Mouse (Mus musculus) neural tube, embryonic 11.5 days (tissue): ENCODE data around the gene Dpysl5. TPM values are rescaled to one million over a fixed set of nuclear protein-coding genes. Genes with fewer than 3 reads are reported as not detected.

ENCODE experiments used
- ATAC-seq: fragments of 200-750 bp; cut with Nextera tagmentation; 2 replicates; pipeline ENCODE4 v1.8.0; 2017; ENCODE audit warnings: moderate number of reproducible peaks, mild to moderate bottlenecking, moderate TSS enrichment, moderate library complexity; ENCODE audit not compliant: insufficient read depth, low FRiP score, low TSS enrichment
- DNase-seq: peaks from one replicate; pipeline ENCODE4 v3.0.0-alpha.2; 2015; ENCODE audit warnings: low spot score
- H3K27ac ChIP-seq: fragments of 300-500 bp; sonication (generic); 2 replicates; pipeline ENCODE4 v1.5.1; 2014; ENCODE audit warnings: low read depth, mild to moderate bottlenecking, low read length
- H3K27me3 ChIP-seq: fragments of 300-500 bp; sonication (generic); 2 replicates; pipeline ENCODE4 v1.6.1; 2014; ENCODE audit warnings: mild to moderate bottlenecking, low read length, mixed read lengths; ENCODE audit not compliant: control insufficient read depth, insufficient read depth
- H3K36me3 ChIP-seq: fragments of 300-500 bp; sonication (generic); 2 replicates; pipeline ENCODE4 v1.6.1; 2014; ENCODE audit warnings: mild to moderate bottlenecking, low read length, moderate library complexity, mixed read lengths; ENCODE audit not compliant: control insufficient read depth, insufficient read depth
- H3K4me1 ChIP-seq: fragments of 300-500 bp; sonication (generic); 2 replicates; pipeline ENCODE4 v1.6.1; 2014; ENCODE audit warnings: low read length, mixed read lengths; ENCODE audit not compliant: control insufficient read depth, insufficient read depth
- H3K4me2 ChIP-seq: fragments of 300-500 bp; sonication (generic); 2 replicates; pipeline ENCODE4 v1.6.1; 2014; ENCODE audit warnings: low read depth, mild to moderate bottlenecking, moderate library complexity
- H3K4me3 ChIP-seq: fragments of 300-500 bp; sonication (generic); 2 replicates; pipeline ENCODE4 v1.5.1; 2014; ENCODE audit warnings: low read depth, low read length
- H3K9ac ChIP-seq: fragments of 300-500 bp; sonication (generic); 2 replicates; pipeline ENCODE4 v1.6.1; 2014; ENCODE audit warnings: mild to moderate bottlenecking, low read length
- H3K9me3 ChIP-seq: fragments of 300-500 bp; sonication (generic); 2 replicates; pipeline ENCODE4 v1.6.1; 2016; ENCODE audit warnings: low read length; ENCODE audit not compliant: control insufficient read depth
- WGBS: fragments of 180-500 bp; shearing (Covaris S2); extraction: QIAGEN DNeasy Blood & Tissue Kit; methylation state at CpG from one replicate; pipeline ENCODE4 v1.1.7; 2014; 5-methylcytosine and 5-hydroxymethylcytosine counted together
- polyA plus RNA-seq: library from polyadenylated mRNA; unstranded; fragments of >200 nt; fragmentation: Nextera tagmentation; extraction: Ambion mirVana; gene quantifications from 2 replicates; pipeline ENCODE4 v1.2.1, GENCODE M21; 2014

Dpysl5 gene
- polyA plus RNA-seq, 1 experiment from 2014 or later = 104 TPM

DNA sequence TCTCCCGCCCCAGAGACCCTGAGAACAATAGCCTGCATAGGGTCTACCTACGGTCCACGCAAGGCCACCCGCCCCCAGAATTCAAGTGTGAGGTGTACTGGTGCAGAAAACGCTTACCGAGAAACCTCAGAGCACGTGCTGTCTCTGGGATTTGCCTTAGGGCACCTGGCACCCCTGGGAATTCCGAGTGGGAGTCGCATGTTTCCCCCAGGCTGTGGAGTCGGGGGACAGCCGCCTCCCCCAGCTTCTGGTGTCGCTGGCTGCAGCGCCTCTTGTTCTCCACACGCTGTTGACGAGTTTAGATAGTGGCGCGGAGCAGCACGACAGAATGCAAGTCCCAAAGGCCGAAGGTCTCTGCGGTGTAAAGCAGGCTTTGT is 1.9 kb downstream of the Dpysl5 start:
- ATAC-seq (peak; percentile 14; the same call in 1 of the 2 replicates), DNase-seq (no peak)
- peak overlapping the region; percentile 80 for H3K9ac ChIP-seq
- under 1% methylated on average over 20 of the region's 20 CpGs for WGBS
- H3K4me3 ChIP-seq = peak overlapping the region; percentile 56
- H3K4me2 ChIP-seq = peak overlapping the region; percentile 85
- H3K4me1 ChIP-seq = 0 out of 2 replicates have a peak, but pooled peaks cover 3% of the 10 kb centered on the region
- H3K36me3 ChIP-seq = no peaks in the 10 kb centered on the region
- peak overlapping the region; percentile 75 for H3K27ac ChIP-seq
- no peaks in the 10 kb centered on the region for H3K27me3 ChIP-seq
- no peaks in the 10 kb centered on the region for H3K9me3 ChIP-seq

DNA sequence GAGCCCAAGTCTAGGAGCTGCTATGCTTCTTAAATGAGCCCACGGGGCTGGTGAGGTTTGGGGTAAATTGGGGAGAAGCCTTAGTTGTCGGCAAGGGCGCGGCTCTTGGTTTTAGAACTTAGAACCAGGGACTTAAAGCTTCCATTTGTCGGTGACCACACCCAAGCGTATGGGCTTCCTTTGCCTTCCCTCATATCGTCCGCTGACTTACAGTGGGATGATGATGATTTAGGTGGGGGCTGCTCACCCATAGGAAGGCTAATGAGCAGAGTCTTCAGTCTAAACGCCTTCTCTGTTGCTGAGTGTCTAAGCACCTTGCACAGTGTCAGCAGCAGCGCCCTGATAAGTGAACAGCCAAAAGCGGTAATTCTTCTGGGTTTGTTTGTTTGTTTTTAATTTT is 2.3 kb downstream of the Dpysl5 start:
- Histone ChIP-seq H3K4me2 (peak overlapping the region; percentile 85), H3K4me1 (0 out of 2 replicates have a peak, but pooled peaks cover 3% of the 10 kb centered on the region), H3K36me3 (no peaks in the 10 kb centered on the region), H3K27me3 (no peaks in the 10 kb centered on the region), H3K9me3 (no peaks in the 10 kb centered on the region), H3K4me3 (peak overlapping the region; percentile 56), H3K9ac (peak overlapping the region; percentile 80), H3K27ac (peak overlapping the region; percentile 75)
- WGBS = 12% methylated on average over 11 of the region's 11 CpGs
- DNase-seq (no peak), ATAC-seq (no peak)

DNA sequence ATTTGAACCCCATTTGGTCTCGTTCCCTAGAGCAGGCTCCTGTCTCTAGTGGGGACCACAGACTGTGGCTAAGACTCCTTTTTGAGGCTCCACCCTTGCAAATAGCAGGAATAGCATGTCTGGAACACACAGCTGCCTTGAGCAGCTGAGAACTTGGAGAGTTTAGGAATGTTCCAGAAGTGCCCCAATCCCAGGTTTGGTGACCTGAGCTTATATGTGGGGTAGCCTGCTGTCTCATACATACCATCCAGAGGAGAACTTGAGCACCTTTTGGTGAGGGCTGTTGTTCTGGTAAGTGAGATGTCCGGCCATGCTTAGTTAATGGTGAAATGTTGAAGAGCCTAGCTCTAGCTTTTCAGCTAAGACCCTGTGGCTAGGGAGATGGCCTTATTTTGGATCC is 4.9 kb downstream of the Dpysl5 start:
- Histone ChIP-seq H3K4me3 (no peak overlapping the region), H3K4me2 (no peak overlapping the region), H3K4me1 (no peaks in the 10 kb centered on the region), H3K36me3 (no peaks in the 10 kb centered on the region), H3K9ac (no peak overlapping the region), H3K9me3 (no peaks in the 10 kb centered on the region), H3K27me3 (no peaks in the 10 kb centered on the region), H3K27ac (no peak overlapping the region)
- WGBS = 83% methylated on average over 2 of the region's 2 CpGs
- DNase-seq = no peak
- ATAC-seq = no peak

DNA sequence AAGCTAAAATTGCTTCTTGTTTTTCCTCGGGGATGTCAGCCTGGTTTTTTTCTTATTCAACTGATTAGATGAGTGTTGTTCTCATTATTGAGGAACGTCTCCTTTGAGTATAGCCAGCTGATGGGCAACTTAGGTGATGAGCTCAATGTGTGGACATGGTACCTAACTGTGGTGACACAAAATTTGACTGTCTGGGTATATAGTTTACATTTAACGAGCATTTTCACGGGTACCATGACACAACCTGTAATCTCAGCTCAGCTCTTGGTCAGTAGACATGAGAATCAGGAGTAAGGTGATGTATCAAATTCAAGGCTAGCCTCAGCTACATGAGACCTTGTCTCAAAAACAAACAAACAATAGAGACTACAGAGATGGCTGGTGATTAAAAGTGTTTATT is 6.1 kb downstream of the Dpysl5 start:
- Histone ChIP-seq H3K9me3 (no peaks in the 10 kb centered on the region), H3K4me3 (no peak overlapping the region), H3K9ac (no peak overlapping the region), H3K27me3 (no peaks in the 10 kb centered on the region), H3K4me1 (no peaks in the 10 kb centered on the region), H3K27ac (peak overlapping the region; percentile 45; the same call in 1 of the 2 replicates), H3K4me2 (no peak overlapping the region), H3K36me3 (no peaks in the 10 kb centered on the region)
- WGBS = 84% methylated on average over 4 of the region's 4 CpGs
- ATAC-seq = no peak
- DNase-seq = no peak

DNA sequence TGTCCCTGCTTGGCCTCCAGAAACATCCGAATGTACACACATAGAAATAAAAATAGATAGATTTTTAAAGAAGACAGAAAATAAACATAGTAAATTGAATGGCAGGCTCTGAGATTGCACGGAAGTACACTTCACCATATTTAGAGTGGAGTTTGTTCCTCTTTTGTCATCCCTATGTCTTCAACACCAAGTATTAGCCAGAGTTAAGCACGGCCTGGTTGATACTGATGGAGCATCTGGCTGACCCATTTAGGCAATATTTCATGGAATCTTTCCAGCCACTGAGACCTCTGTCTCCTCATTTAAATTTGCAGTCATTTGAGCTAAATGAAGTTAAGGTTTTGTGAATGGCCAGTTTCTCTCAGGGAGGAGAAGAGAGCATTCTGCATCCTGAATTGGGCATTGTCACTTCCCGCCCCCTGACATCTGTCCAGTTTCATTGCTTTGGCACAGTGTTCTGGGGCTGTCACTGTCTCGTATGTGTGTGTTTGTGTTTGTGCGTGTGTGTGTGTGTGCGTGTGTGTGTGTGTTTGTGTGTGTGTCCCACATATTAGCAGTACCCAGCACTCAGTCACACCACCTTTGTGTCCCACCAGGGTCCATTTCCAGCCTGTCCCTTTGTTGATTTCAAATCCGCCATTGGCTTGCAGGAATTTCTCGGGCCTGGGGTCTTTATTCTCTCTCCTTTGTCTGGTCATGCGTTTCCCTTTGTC is 6.8 kb downstream of the Dpysl5 start:
- Histone ChIP-seq H3K27me3 (no peaks in the 10 kb centered on the region), H3K27ac (peak overlapping the region; percentile 75), H3K36me3 (no peaks in the 10 kb centered on the region), H3K9me3 (no peaks in the 10 kb centered on the region), H3K9ac (peak overlapping the region; percentile 24), H3K4me2 (peak overlapping the region; percentile 10; the same call in 1 of the 2 replicates), H3K4me3 (no peak overlapping the region), H3K4me1 (no peaks in the 10 kb centered on the region)
- 0 out of 2 replicates have a peak, but pooled peaks have one; percentile 29 for ATAC-seq
- peak; percentile 61 for DNase-seq
- 44% methylated on average over 10 of the region's 10 CpGs for WGBS

DNA sequence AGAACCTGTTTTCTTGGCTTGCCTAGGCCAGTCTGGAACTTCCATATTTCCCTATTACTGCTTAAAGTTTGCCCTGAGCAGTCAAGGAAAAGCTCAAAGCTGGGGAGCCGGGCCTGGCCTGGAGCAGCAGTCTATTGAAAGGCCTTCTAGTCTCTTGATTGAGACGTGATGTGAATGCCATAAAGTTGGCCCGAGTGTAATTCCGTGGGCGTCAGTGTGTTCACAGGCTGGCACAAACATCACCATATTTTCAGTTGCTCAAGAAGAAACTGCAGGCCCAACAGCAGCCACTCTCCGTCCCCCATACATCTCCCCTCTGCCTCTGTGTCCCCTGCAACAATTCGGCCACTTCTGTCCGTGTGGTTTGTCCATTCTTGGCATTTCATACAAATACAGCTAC is 10.6 kb downstream of the Dpysl5 start:
- Histone ChIP-seq H3K4me2 (no peak overlapping the region), H3K9ac (no peak overlapping the region), H3K9me3 (no peaks in the 10 kb centered on the region), H3K27me3 (no peaks in the 10 kb centered on the region), H3K27ac (no peak overlapping the region), H3K4me1 (no peaks in the 10 kb centered on the region), H3K36me3 (no peaks in the 10 kb centered on the region), H3K4me3 (no peak overlapping the region)
- DNase-seq (no peak), ATAC-seq (no peak)
- 86% methylated on average over 8 of the region's 8 CpGs for WGBS

DNA sequence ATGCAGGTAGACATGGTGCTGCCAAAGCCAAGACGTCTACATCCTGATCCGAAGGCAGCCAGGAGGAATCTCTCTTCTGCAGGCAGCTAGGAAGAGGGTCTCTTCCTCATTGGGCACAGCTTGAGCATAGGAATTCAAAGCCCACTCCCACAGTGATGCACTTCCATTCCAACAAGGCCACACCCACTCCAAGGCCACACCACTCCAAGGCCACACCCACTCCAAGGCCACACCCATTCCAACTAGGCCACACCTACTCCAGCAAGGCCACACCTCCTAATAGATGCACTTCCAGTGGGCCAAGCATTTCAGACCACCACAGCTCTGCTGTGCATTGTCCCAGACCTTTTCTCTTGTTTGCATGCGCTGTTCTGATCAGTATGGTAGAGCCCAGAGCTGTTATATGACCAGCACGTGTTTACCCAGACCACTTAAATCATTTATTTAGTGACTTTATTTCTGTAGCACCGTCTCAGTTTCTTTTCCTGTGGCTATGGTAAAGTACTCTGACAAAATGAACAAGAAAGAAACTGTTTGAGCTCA is 14.9 kb downstream of the Dpysl5 start:
- Histone ChIP-seq H3K9me3 (no peaks in the 10 kb centered on the region), H3K4me3 (no peak overlapping the region), H3K4me2 (no peak overlapping the region), H3K36me3 (no peaks in the 10 kb centered on the region), H3K27me3 (no peaks in the 10 kb centered on the region), H3K9ac (no peak overlapping the region), H3K27ac (no peak overlapping the region), H3K4me1 (no peaks in the 10 kb centered on the region; the same call in 1 of the 2 replicates)
- no peak for DNase-seq
- WGBS = 96% methylated on average over 5 of the region's 5 CpGs
- ATAC-seq = no peak

DNA sequence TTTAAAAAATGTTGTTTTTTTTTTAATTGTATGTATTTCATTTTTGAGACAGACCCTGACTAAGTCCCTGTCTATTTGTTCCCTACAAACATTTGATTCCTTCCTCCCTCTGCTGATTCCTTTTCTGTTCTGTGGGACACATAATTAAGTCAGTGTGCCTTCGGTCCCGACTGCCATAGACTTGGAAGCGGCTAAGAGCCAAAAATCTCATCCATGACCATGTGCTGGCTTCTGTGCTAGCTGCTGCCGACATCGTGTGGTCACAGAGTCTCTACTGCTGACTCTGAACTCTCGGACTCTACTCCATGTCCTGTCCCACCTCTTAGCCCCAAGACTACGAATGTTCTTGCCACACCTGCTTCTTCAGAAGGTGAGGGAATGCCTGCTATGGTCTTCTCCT is 21.1 kb downstream of the Dpysl5 start:
- Histone ChIP-seq H3K9me3 (no peaks in the 10 kb centered on the region), H3K4me2 (no peak overlapping the region), H3K4me3 (no peak overlapping the region), H3K36me3 (no peaks in the 10 kb centered on the region), H3K27ac (no peak overlapping the region), H3K27me3 (no peaks in the 10 kb centered on the region), H3K4me1 (peaks cover 8% of the 10 kb centered on the region), H3K9ac (no peak overlapping the region)
- DNase-seq (no peak), ATAC-seq (no peak)
- WGBS = 92% methylated on average over 7 of the region's 7 CpGs

DNA sequence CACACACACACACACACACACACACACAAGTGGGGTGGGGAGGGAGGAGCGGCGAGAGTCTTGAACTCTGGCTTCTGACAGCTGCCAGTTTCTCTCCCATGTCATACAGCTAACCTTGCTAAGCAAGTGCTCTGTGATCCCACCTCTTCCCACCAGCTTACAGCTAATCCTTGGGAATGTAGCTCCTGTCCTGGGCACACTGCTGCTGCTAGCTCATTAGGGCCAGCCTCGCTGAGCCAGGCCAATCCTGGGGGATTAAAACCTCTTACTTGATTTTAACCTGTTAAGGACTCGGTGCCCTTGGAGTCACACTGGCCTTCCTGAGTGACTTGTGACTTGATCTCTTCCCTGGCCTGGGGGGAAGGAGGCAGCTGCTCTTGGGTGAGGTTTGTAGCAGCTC is 23.3 kb downstream of the Dpysl5 start:
- Histone ChIP-seq H3K27ac (no peak overlapping the region), H3K4me3 (no peak overlapping the region), H3K9me3 (no peaks in the 10 kb centered on the region), H3K36me3 (no peaks in the 10 kb centered on the region), H3K4me1 (peaks cover 20% of the 10 kb centered on the region), H3K4me2 (no peak overlapping the region), H3K9ac (no peak overlapping the region), H3K27me3 (no peaks in the 10 kb centered on the region)
- 69% methylated on average over 4 of the region's 4 CpGs for WGBS
- DNase-seq = no peak
- no peak for ATAC-seq
